Mouse (Mus musculus): Measurements from ENCODE around the gene Rapgef3. TPM values are rescaled to one million over a fixed set of nuclear protein-coding genes. Genes with fewer than 3 reads are reported as not detected.

Rapgef3 gene
- polyA plus RNA-seq, 1 experiment = 40.2 TPM

GRCm38 (mm10) chr15:97778311-97779098 lies 10.7 kb upstream of the Rapgef3 start, which contains the start of gene Slc48a1:
Gene Slc48a1, plus strand, starts transcription at chr15:97778520.
- Histone ChIP-seq H3K27ac (ENCODE audit: insufficient read depth, low read length) (no peak within 1 kb of the TSS), H3K4me1 (ENCODE audit: control insufficient read depth, insufficient read depth, low read length) (peaks cover 2% of the 10 kb centered on the region), H3K4me3 (ENCODE audit: insufficient read depth, low read length) (no peak within 1 kb of the TSS)
- no peak for TF ChIP-seq CTCF (IDR thresholded peaks at IDR 0.05; ENCODE audit: extremely low read depth, insufficient read depth, low read length)
- no peak for TF ChIP-seq POLR2A (IDR thresholded peaks at IDR 0.05; ENCODE audit: extremely low read depth, insufficient read depth, low read length)

- no peak overlapping the region for H3K27ac ChIP-seq (ENCODE audit: insufficient read depth, low read length)
- H3K4me1 ChIP-seq (ENCODE audit: control insufficient read depth, insufficient read depth, low read length) = no peaks in the 10 kb centered on the region; the same call in 1 of the 2 replicates
- no peak overlapping the region for H3K4me3 ChIP-seq (ENCODE audit: insufficient read depth, low read length)
- no peak for TF ChIP-seq CTCF (IDR thresholded peaks at IDR 0.05; ENCODE audit: extremely low read depth, insufficient read depth, low read length)
- TF ChIP-seq POLR2A (IDR thresholded peaks at IDR 0.05; ENCODE audit: extremely low read depth, insufficient read depth, low read length) = no peak
Observed at GRCm38 (mm10) chr15:97776919-97777318, 9.1 kb upstream of the Rapgef3 start.

GRCm38 (mm10) chr15:97776514-97776913 lies 8.7 kb upstream of the Rapgef3 start:
- H3K4me1 ChIP-seq (ENCODE audit: control insufficient read depth, insufficient read depth, low read length) = no peaks in the 10 kb centered on the region; the same call in 1 of the 2 replicates
- TF ChIP-seq CTCF (IDR thresholded peaks at IDR 0.05; ENCODE audit: extremely low read depth, insufficient read depth, low read length) (peak; percentile 91), POLR2A (IDR thresholded peaks at IDR 0.05; ENCODE audit: extremely low read depth, insufficient read depth, low read length) (no peak)
- H3K27ac ChIP-seq (ENCODE audit: insufficient read depth, low read length) = no peak overlapping the region
- no peak overlapping the region for H3K4me3 ChIP-seq (ENCODE audit: insufficient read depth, low read length)

DNA sequence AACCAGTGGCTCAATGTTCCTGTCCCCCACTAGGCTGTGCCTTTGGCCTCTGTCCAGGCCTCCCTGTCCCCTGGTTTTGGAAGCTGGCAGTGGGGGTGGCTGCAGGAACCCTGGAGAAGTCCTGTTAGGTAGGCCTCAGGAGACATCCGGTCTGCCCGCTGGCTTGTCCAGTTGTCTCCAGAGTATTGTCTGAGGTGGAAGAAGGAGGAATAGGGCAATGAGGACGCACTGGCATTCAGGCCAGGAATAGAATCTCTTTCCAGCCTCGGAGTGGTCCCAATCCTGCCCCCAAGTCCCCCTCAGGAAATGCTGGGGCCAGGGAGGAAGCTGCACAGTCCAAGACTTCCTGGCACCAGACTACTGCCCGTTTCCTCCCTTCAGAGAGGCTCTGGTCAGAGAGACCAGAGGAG lies 6.2 kb upstream of the Rapgef3 start:
- no peak overlapping the region for H3K27ac ChIP-seq (ENCODE audit: insufficient read depth, low read length)
- no peaks in the 10 kb centered on the region for H3K4me1 ChIP-seq (ENCODE audit: control insufficient read depth, insufficient read depth, low read length)
- TF ChIP-seq POLR2A (IDR thresholded peaks at IDR 0.05; ENCODE audit: extremely low read depth, insufficient read depth, low read length) = no peak
- TF ChIP-seq CTCF (IDR thresholded peaks at IDR 0.05; ENCODE audit: extremely low read depth, insufficient read depth, low read length) = no peak
- H3K4me3 ChIP-seq (ENCODE audit: insufficient read depth, low read length) = no peak overlapping the region

DNA sequence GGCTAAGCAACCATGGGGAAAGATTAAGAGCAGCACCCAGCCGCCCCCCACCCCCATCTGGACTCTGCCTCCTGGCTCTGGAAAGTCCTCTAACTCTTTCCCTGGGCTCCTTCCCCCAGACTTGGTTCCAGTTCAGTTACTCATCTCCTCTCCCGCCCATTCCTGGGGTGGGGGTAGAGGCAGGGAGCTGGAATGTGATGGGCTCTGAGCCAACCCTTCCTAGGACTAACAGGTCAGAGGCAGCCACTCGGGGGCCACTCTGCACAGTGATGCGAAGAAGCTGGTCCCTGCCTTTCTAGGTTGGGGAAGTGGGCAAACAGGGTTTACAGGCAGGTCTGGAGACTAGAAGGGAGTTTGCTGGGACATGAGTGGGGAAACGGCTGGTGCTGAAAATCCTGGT lies 5.3 kb upstream of the Rapgef3 start:
- H3K27ac ChIP-seq (ENCODE audit: insufficient read depth, low read length) = no peak overlapping the region
- H3K4me1 ChIP-seq (ENCODE audit: control insufficient read depth, insufficient read depth, low read length) = no peaks in the 10 kb centered on the region
- no peak overlapping the region for H3K4me3 ChIP-seq (ENCODE audit: insufficient read depth, low read length)
- TF ChIP-seq CTCF (IDR thresholded peaks at IDR 0.05; ENCODE audit: extremely low read depth, insufficient read depth, low read length) = no peak
- TF ChIP-seq POLR2A (IDR thresholded peaks at IDR 0.05; ENCODE audit: extremely low read depth, insufficient read depth, low read length) = no peak

GRCm38 (mm10) chr15:97770280-97770679 lies 2.5 kb upstream of the Rapgef3 start:
- TF ChIP-seq CTCF (IDR thresholded peaks at IDR 0.05; ENCODE audit: extremely low read depth, insufficient read depth, low read length) (no peak), POLR2A (IDR thresholded peaks at IDR 0.05; ENCODE audit: extremely low read depth, insufficient read depth, low read length) (no peak)
- Histone ChIP-seq H3K4me3 (ENCODE audit: insufficient read depth, low read length) (no peak overlapping the region), H3K27ac (ENCODE audit: insufficient read depth, low read length) (no peak overlapping the region), H3K4me1 (ENCODE audit: control insufficient read depth, insufficient read depth, low read length) (no peaks in the 10 kb centered on the region)

GRCm38 (mm10) chr15:97768192-97768591 lies 420 bp upstream of the Rapgef3 start:
- no peak for TF ChIP-seq POLR2A (IDR thresholded peaks at IDR 0.05; ENCODE audit: extremely low read depth, insufficient read depth, low read length)
- Histone ChIP-seq H3K27ac (ENCODE audit: insufficient read depth, low read length) (peak overlapping the region; percentile 55; the same call in 1 of the 2 replicates), H3K4me3 (ENCODE audit: insufficient read depth, low read length) (peak overlapping the region; percentile 61; the same call in 1 of the 2 replicates), H3K4me1 (ENCODE audit: control insufficient read depth, insufficient read depth, low read length) (no peaks in the 10 kb centered on the region)

GRCm38 (mm10) chr15:97766594-97767279 lies 1.0 kb downstream of the Rapgef3 start:
- Histone ChIP-seq H3K27ac (ENCODE audit: insufficient read depth, low read length) (peak overlapping the region; percentile 86), H3K4me3 (ENCODE audit: insufficient read depth, low read length) (peak overlapping the region; percentile 61), H3K4me1 (ENCODE audit: control insufficient read depth, insufficient read depth, low read length) (no peaks in the 10 kb centered on the region)
- TF ChIP-seq CTCF (IDR thresholded peaks at IDR 0.05; ENCODE audit: extremely low read depth, insufficient read depth, low read length) (no peak), POLR2A (IDR thresholded peaks at IDR 0.05; ENCODE audit: extremely low read depth, insufficient read depth, low read length) (no peak)

DNA sequence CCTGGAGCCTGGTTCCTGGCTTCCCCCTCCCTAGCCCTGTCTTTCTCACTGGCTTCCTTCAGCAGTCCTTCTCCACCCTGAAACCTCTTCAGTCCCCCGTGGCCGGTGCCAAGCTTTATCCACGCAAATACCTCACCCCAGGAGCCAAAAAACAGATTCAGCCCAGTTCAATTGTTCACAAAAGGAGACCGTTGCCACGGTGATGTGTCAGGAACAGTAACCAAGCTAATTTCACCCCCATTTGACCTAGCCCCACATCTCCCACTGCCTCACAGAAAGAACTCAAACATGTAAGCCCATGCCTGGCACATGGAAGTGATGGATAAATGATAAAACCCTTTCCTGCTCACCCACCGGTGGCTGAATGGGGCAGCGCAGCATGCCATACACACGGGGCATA lies 1.6 kb downstream of the Rapgef3 start:
- H3K4me1 ChIP-seq (ENCODE audit: control insufficient read depth, insufficient read depth, low read length) = no peaks in the 10 kb centered on the region
- peak overlapping the region; percentile 86 for H3K27ac ChIP-seq (ENCODE audit: insufficient read depth, low read length)
- 0 out of 2 replicates have a peak, but pooled peaks have one; percentile 19 for TF ChIP-seq POLR2A (IDR thresholded peaks at IDR 0.05; ENCODE audit: extremely low read depth, insufficient read depth, low read length)
- no peak for TF ChIP-seq CTCF (IDR thresholded peaks at IDR 0.05; ENCODE audit: extremely low read depth, insufficient read depth, low read length)

More for the DNA sequence above, 1.6 kb downstream of the Rapgef3 start:
- peak overlapping the region; percentile 61 for H3K4me3 ChIP-seq (ENCODE audit: insufficient read depth, low read length)
